Comparison of ENCODE assay signal across 8 mouse cellular contexts in genomic region chr6:121129506-121129905, GRCm38 (mm10). TPM values are rescaled to one million over a fixed set of nuclear protein-coding genes. Genes with fewer than 3 reads are reported as not detected.
A peak's percentile ranks its signal among the peaks of the same experiment; 100 is the strongest.
DNase-seq lines count a peak whose midpoint lies in the region; ATAC-seq lines count a peak whose summit lies in the region.

No protein-coding gene starts in this region.

- H3K9me3 ChIP-seq in kidney, embryonic 14.5 days (ENCODE audit: control insufficient read depth, low read length) = no peaks in the 10 kb centered on the region

- WGBS in kidney, embryonic 14.5 days = 6% methylated on average over 21 of the region's 21 CpGs

- no peaks in the 10 kb centered on the region for H3K36me3 ChIP-seq in kidney, embryonic 14.5 days (ENCODE audit: control insufficient read depth, insufficient read depth, low read length)

- H3K4me2 ChIP-seq in kidney, embryonic 14.5 days (replicated peaks; ENCODE audit: low read depth, low read length) = peak overlapping the region; percentile 72

- peak overlapping the region; percentile 35 for H3K4me3 ChIP-seq in kidney, embryonic 14.5 days (ENCODE audit: low read length)

- H3K27ac ChIP-seq in kidney, embryonic 14.5 days (ENCODE audit: low read depth, low read length) = no peak overlapping the region

- DNase-seq in kidney, adult 11 months = no peak
- DNase-seq in cerebellum, adult 11 months = peak; percentile 47
- peak; percentile 29 to 30 for DNase-seq in frontal cortex, postnatal 25 days (ENCODE audit: low spot score in 2 of 2)
- DNase-seq in liver = peak; percentile 12
- DNase-seq in right cerebral cortex, adult 2 months (ENCODE audit: low spot score in 2 of 2) = peak; percentile 54 to 55
- DNase-seq in adrenal gland, postnatal 25 days = no peak

- ATAC-seq in kidney, embryonic 14.5 days (ENCODE audit: low FRiP score, low TSS enrichment) = peak; percentile 53; the same call in 1 of the 2 replicates
- no peak for ATAC-seq in monocyte, adult 5-6 weeks (replicated peaks; ENCODE audit: insufficient number of reproducible peaks, low FRiP score, low TSS enrichment, poor library complexity, severe bottlenecking)

- H3K27me3 ChIP-seq in kidney, embryonic 14.5 days (ENCODE audit: control insufficient read depth, insufficient read depth, low read length) = peaks cover 31% of the 10 kb centered on the region

- H3K9ac ChIP-seq in kidney, embryonic 14.5 days (ENCODE audit: low read depth, low read length) = peak overlapping the region; percentile 2; the same call in 1 of the 2 replicates

- H3K4me1 ChIP-seq in kidney, embryonic 14.5 days (ENCODE audit: control insufficient read depth, insufficient read depth, low read length) = peaks cover 3% of the 10 kb centered on the region; the same call in 1 of the 2 replicates

RNA-seq across cellular contexts. Expression of gene Mical3, which starts 1.3 kb away (rescaled TPM):
- 16.7 and 20.0 TPM in 2 replicates for polyA plus RNA-seq in kidney, embryonic 14.5 days (2014; fragmentation: Nextera tagmentation; extraction: Ambion mirVana)
- 1.3 to 2.9 TPM (median 2.6 TPM) in 3 replicates for total RNA-seq in monocyte, adult 5-6 weeks (2017)
- 65.9 and 72.6 TPM in 2 replicates for total RNA-seq in adrenal gland, postnatal 25 days (2021)

RNA-seq across cellular contexts. Expression of gene Pex26, which starts 54.0 kb away (rescaled TPM):
- 6.3 and 8.4 TPM in 2 replicates for polyA plus RNA-seq in kidney, embryonic 14.5 days (2014; fragmentation: Nextera tagmentation; extraction: Ambion mirVana)
- 4.0 to 9.1 TPM (median 4.9 TPM) in 3 replicates for total RNA-seq in monocyte, adult 5-6 weeks (2017)
- total RNA-seq in adrenal gland, postnatal 25 days (2021) = 16.1 and 17.2 TPM in 2 replicates

Comparison
In these comparisons a context has a peak if more than half of its experiments do, and no peak if none do; other contexts are left out.
1. DNase-seq: peak in cerebellum, adult 11 months (single experiment), frontal cortex, postnatal 25 days (2 of 2), liver (single experiment) and right cerebral cortex, adult 2 months (2 of 2); none in kidney, adult 11 months (single experiment) and adrenal gland, postnatal 25 days (single experiment).
2. RNA of gene Mical3, which starts 1.3 kb away (total RNA-seq): 65.9 to 72.6 TPM in adrenal gland, postnatal 25 days; 1.3 to 2.9 TPM in monocyte, adult 5-6 weeks; every median in the first group is over 10 times any median in the second.